Mouse (Mus musculus) kidney, embryonic 15.5 days (tissue): Measurements from ENCODE around the gene Myl12a. TPM values are rescaled to one million over a fixed set of nuclear protein-coding genes. Genes with fewer than 3 reads are reported as not detected.

ENCODE experiments used
- ATAC-seq: fragments of 200-750 bp; cut with Nextera tagmentation; replicated peaks from 2 replicates; pipeline ENCODE4 v1.8.0; 2017; ENCODE audit warnings: moderate TSS enrichment; ENCODE audit not compliant: low FRiP score
- H3K27ac ChIP-seq: fragments of 300-500 bp; sonication (generic); 2 replicates; pipeline ENCODE4 v1.5.1; 2015; ENCODE audit warnings: mild to moderate bottlenecking, inconsistent platforms
- H3K27me3 ChIP-seq: fragments of 300-500 bp; sonication (generic); 2 replicates; pipeline ENCODE4 v1.6.1; 2015; ENCODE audit warnings: inconsistent platforms
- H3K36me3 ChIP-seq: fragments of 300-500 bp; sonication (generic); 2 replicates; pipeline ENCODE4 v1.6.1; 2015; ENCODE audit warnings: inconsistent platforms
- H3K4me1 ChIP-seq: fragments of 300-500 bp; sonication (generic); 2 replicates; pipeline ENCODE4 v1.6.1; 2015; ENCODE audit warnings: inconsistent platforms
- H3K4me2 ChIP-seq: fragments of 300-500 bp; sonication (generic); 2 replicates; pipeline ENCODE4 v1.6.1; 2015; ENCODE audit warnings: moderate library complexity, mild to moderate bottlenecking, inconsistent platforms
- H3K4me3 ChIP-seq: fragments of 300-500 bp; sonication (generic); replicated peaks from 2 replicates; pipeline ENCODE4 v1.5.1; 2015; ENCODE audit warnings: mild to moderate bottlenecking, inconsistent platforms
- H3K9ac ChIP-seq: fragments of 300-500 bp; sonication (generic); 2 replicates; pipeline ENCODE4 v1.6.1; 2015; ENCODE audit warnings: mild to moderate bottlenecking, inconsistent platforms
- H3K9me3 ChIP-seq: fragments of 300-500 bp; sonication (generic); replicated peaks from 2 replicates; pipeline ENCODE4 v1.6.1; 2016; ENCODE audit warnings: inconsistent platforms
- WGBS: fragments of 180-500 bp; shearing (Covaris S2); methylation state at CpG from one replicate; pipeline ENCODE4 v1.1.7; 2015; ENCODE audit warnings: mixed read lengths; 5-methylcytosine and 5-hydroxymethylcytosine counted together
- polyA plus RNA-seq: library from polyadenylated mRNA; unstranded; fragments of >200 nt; fragmentation: Nextera tagmentation; extraction: Ambion mirVana; gene quantifications from 2 replicates; pipeline ENCODE4 v1.2.1, GENCODE M21; 2015

The Myl12a gene
- polyA plus RNA-seq, 1 experiment from 2014 or later, result 642 TPM

- Histone ChIP-seq H3K36me3 (peaks cover 40% of the 10 kb centered on the region), H3K9ac (no peak overlapping the region), H3K4me3 (no peak overlapping the region), H3K4me2 (peak overlapping the region; percentile 25; the same call in 1 of the 2 replicates), H3K4me1 (peaks cover 45% of the 10 kb centered on the region), H3K27me3 (no peaks in the 10 kb centered on the region), H3K27ac (peak overlapping the region; percentile 41), H3K9me3 (no peaks in the 10 kb centered on the region)
- 60% methylated on average over 6 of the region's 6 CpGs for WGBS
- ATAC-seq, result no peak
Measured at GRCm38 (mm10) chr17:70997836-70998235, 4.8 kb downstream of the Myl12a start.

- peaks cover 59% of the 10 kb centered on the region for H3K4me1 ChIP-seq
- no peaks in the 10 kb centered on the region for H3K9me3 ChIP-seq
- no peak for ATAC-seq
- H3K9ac ChIP-seq, result no peak overlapping the region
- H3K27me3 ChIP-seq, result no peaks in the 10 kb centered on the region
- WGBS, result 89% methylated on average over 6 of the region's 6 CpGs
- H3K27ac ChIP-seq, result no peak overlapping the region
- H3K4me3 ChIP-seq, result no peak overlapping the region
- no peak overlapping the region for H3K4me2 ChIP-seq
- peaks cover 52% of the 10 kb centered on the region for H3K36me3 ChIP-seq
Measured at GRCm38 (mm10) chr17:70995551-70995950, 7.1 kb downstream of the Myl12a start.

GRCm38 (mm10) chr17:70994671-70995070 lies 8.0 kb downstream of the Myl12a start:
- Histone ChIP-seq H3K9ac (no peak overlapping the region), H3K27me3 (no peaks in the 10 kb centered on the region), H3K27ac (no peak overlapping the region), H3K36me3 (peaks cover 52% of the 10 kb centered on the region), H3K4me1 (peaks cover 52% of the 10 kb centered on the region), H3K4me3 (no peak overlapping the region), H3K9me3 (no peaks in the 10 kb centered on the region), H3K4me2 (no peak overlapping the region)
- WGBS, result 85% methylated on average over 6 of the region's 6 CpGs
- ATAC-seq, result no peak

- H3K9ac ChIP-seq, result no peak overlapping the region
- H3K9me3 ChIP-seq, result no peaks in the 10 kb centered on the region
- 52% methylated on average over 3 of the region's 3 CpGs for WGBS
- no peak overlapping the region for H3K4me2 ChIP-seq
- H3K36me3 ChIP-seq, result peaks cover 52% of the 10 kb centered on the region
- H3K27ac ChIP-seq, result no peak overlapping the region
- peaks cover 56% of the 10 kb centered on the region for H3K4me1 ChIP-seq
- no peaks in the 10 kb centered on the region for H3K27me3 ChIP-seq
- ATAC-seq, result no peak
- no peak overlapping the region for H3K4me3 ChIP-seq
Measured at GRCm38 (mm10) chr17:70993385-70993807, 9.3 kb downstream of the Myl12a start.

- Histone ChIP-seq H3K9ac (no peak overlapping the region), H3K4me2 (no peak overlapping the region), H3K4me1 (peaks cover 56% of the 10 kb centered on the region), H3K36me3 (peaks cover 56% of the 10 kb centered on the region), H3K4me3 (no peak overlapping the region), H3K27ac (peak overlapping the region; percentile 28; the same call in 1 of the 2 replicates), H3K27me3 (no peaks in the 10 kb centered on the region), H3K9me3 (no peaks in the 10 kb centered on the region)
- 74% methylated on average over 9 of the region's 9 CpGs for WGBS
- no peak for ATAC-seq
Measured at GRCm38 (mm10) chr17:70992662-70993061, 10.0 kb downstream of the Myl12a start.

GRCm38 (mm10) chr17:70991706-70992625 lies 10.7 kb downstream of the Myl12a start:
- no peak overlapping the region for H3K4me2 ChIP-seq
- whole genome bisulfite sequencing, result 84% methylated on average over 16 of the region's 16 CpGs

GRCm38 (mm10) chr17:70990403-70991303 lies 12.0 kb downstream of the Myl12a start:
- H3K27ac ChIP-seq, result peak overlapping the region; percentile 99
- H3K4me2 ChIP-seq, result peak overlapping the region; percentile 62
- peak; percentile 91 for ATAC-seq
- peaks cover 59% of the 10 kb centered on the region for H3K36me3 ChIP-seq
- peak overlapping the region; percentile 76 for H3K4me3 ChIP-seq
- under 1% methylated on average over 70 of the region's 70 CpGs for WGBS
- no peaks in the 10 kb centered on the region for H3K9me3 ChIP-seq
- peak overlapping the region; percentile 70 for H3K9ac ChIP-seq
- H3K4me1 ChIP-seq, result peaks cover 67% of the 10 kb centered on the region
- H3K27me3 ChIP-seq, result no peaks in the 10 kb centered on the region

More at GRCm38 (mm10) chr17:70991706-70992625, 10.7 kb downstream of the Myl12a start:
- Histone ChIP-seq H3K9ac (no peak overlapping the region), H3K27me3 (no peaks in the 10 kb centered on the region), H3K4me3 (no peak overlapping the region), H3K36me3 (peaks cover 56% of the 10 kb centered on the region), H3K27ac (peak overlapping the region; percentile 99), H3K9me3 (no peaks in the 10 kb centered on the region), H3K4me1 (peaks cover 57% of the 10 kb centered on the region)
- no peak for ATAC-seq

GRCm38 (mm10) chr17:70989991-70990390 lies 12.7 kb downstream of the Myl12a start:
- peaks cover 59% of the 10 kb centered on the region for H3K36me3 ChIP-seq
- WGBS, result 1% methylated on average over 24 of the region's 24 CpGs
- H3K4me1 ChIP-seq, result peaks cover 69% of the 10 kb centered on the region
- peak overlapping the region; percentile 62 for H3K4me2 ChIP-seq
- H3K27ac ChIP-seq, result peak overlapping the region; percentile 99
- no peaks in the 10 kb centered on the region for H3K9me3 ChIP-seq
- H3K27me3 ChIP-seq, result no peaks in the 10 kb centered on the region
- H3K9ac ChIP-seq, result peak overlapping the region; percentile 70
- ATAC-seq, result peak; percentile 66
- H3K4me3 ChIP-seq, result peak overlapping the region; percentile 76

- H3K36me3 ChIP-seq, result peaks cover 54% of the 10 kb centered on the region
- no peak for ATAC-seq
- H3K4me3 ChIP-seq, result peak overlapping the region; percentile 76
- peak overlapping the region; percentile 62 for H3K4me2 ChIP-seq
- H3K9ac ChIP-seq, result peak overlapping the region; percentile 70
- H3K27me3 ChIP-seq, result no peaks in the 10 kb centered on the region
- H3K9me3 ChIP-seq, result no peaks in the 10 kb centered on the region
- WGBS, result 49% methylated on average over 8 of the region's 8 CpGs
- H3K4me1 ChIP-seq, result peaks cover 67% of the 10 kb centered on the region
- peak overlapping the region; percentile 99 for H3K27ac ChIP-seq
Measured at GRCm38 (mm10) chr17:70989430-70989829, 13.2 kb downstream of the Myl12a start.

- H3K4me1 ChIP-seq, result peaks cover 62% of the 10 kb centered on the region
- no peak for ATAC-seq
- H3K36me3 ChIP-seq, result peaks cover 43% of the 10 kb centered on the region
- no peak overlapping the region for H3K9ac ChIP-seq
- no peaks in the 10 kb centered on the region for H3K9me3 ChIP-seq
- H3K4me3 ChIP-seq, result peak overlapping the region; percentile 76
- H3K27ac ChIP-seq, result peak overlapping the region; percentile 76
- no peaks in the 10 kb centered on the region for H3K27me3 ChIP-seq
- H3K4me2 ChIP-seq, result peak overlapping the region; percentile 62
- 69% methylated on average over 12 of the region's 12 CpGs for WGBS
Measured at GRCm38 (mm10) chr17:70988337-70988767, 14.3 kb downstream of the Myl12a start.

GRCm38 (mm10) chr17:70986831-70987660 lies 15.6 kb downstream of the Myl12a start:
- WGBS, result 86% methylated on average over 15 of the region's 15 CpGs
- peak overlapping the region; percentile 62; the same call in 1 of the 2 replicates for H3K4me2 ChIP-seq
- H3K27ac ChIP-seq, result peak overlapping the region; percentile 76

More at GRCm38 (mm10) chr17:70986831-70987660, 15.6 kb downstream of the Myl12a start:
- Histone ChIP-seq H3K36me3 (peaks cover 43% of the 10 kb centered on the region), H3K4me3 (no peak overlapping the region), H3K9ac (no peak overlapping the region), H3K4me1 (peaks cover 53% of the 10 kb centered on the region), H3K27me3 (no peaks in the 10 kb centered on the region), H3K9me3 (no peaks in the 10 kb centered on the region)
- no peak for ATAC-seq
